Mouse (Mus musculus) heart, postnatal 10 days (tissue): ENCODE data around the gene Nol4l. TPM values are rescaled to one million over a fixed set of nuclear protein-coding genes. Genes with fewer than 3 reads are reported as not detected.
A peak's percentile ranks its signal among the peaks of the same experiment; 100 is the strongest.

ENCODE experiments used
- DNase-seq, 2 experiments: peaks; one replicate each; pipeline ENCODE4 v3.0.0; 2021
- intact Hi-C: fragments of 180-260 bp; cut with DNase I; formaldehyde crosslinking; loops from one replicate; pipeline ENCODE4 v1.15.1; 2025
- total RNA-seq, 2 experiments: library from RNA; stranded (reverse); gene quantifications; 2 replicates each; pipeline ENCODE4 v1.2.3; 2021

Nol4l gene
- total RNA-seq, 2 experiments from 2014 or later, result 9.5 to 10.4 TPM

DNA sequence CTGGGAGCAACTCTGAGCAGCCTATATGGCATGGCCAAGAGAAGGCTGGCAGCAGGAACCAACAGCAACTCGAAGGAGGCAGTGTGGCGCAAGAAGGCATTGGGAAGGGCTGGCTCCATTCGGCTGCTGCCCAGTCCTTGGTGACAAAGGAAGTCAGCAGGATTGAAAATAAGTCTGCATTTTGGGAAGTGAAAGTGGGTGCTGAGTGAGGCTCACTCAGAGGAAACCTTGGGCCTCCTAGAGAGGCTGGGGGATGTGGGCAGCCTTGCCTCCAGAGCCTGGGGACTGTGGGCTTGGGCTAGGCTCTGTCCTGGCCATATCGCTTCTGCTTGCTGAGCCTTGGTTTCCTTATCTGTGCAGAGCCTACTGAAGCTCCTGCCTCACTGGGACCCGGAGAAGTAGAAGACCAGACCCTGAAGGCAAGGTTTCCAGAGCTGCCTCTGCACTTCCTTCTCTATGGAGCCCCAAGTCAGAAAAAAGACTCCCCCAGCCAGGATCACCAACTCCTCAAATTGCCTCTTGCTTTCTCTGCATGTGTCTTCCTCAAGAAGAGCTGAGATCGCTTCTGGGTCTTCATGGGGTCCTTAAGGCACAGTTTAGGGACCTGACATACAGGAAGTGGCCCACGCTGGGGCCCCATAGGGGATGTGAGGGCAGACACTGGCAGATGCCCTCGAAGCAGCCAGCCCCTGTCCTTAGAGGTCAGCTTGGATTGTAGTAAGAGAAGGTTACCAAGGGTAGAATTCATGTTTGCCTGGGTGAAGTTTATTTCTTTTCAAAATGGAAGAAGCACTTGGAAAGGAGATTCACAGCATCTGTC, 14.3 kb upstream of the Nol4l start:
- intact Hi-C loops, result no loop called here
- DNase-seq, result peak in 1 of 2 experiments; percentile 17

DNA sequence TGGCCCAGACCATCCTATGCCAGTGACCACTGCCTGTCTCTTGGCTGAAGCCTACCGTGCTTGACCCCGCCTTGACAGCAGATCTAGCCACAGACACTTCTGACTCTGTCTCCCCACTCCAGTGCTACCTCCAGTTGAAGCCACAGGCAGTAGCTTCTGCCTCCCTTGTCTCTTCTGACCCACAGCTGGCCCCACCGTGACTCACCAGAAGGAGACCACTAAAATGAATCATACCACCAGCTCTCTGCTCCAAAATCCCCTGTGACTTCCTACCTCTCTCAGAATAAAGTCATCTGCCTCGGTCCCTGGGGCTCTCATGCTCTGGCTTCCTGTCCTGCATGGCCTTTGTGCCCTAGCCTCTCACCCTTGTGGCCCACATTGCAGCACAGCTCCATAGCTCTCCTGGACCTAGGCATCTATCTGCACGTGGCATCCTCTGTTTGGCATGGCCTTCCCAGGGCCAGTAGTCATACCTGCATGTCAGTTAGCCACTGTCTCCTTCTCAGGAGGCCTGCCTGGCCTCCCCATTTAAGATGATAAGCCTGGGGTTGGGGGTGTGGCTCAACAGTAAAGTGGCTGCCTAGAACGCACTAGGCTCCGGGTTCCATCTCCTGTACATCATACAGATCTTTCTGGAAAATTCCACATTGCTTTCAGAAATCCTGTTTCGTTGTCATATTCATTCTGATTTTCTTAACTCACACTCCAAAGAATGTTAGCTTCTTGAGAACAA, 13.3 kb upstream of the Nol4l start:
- DNase-seq, result no peak
- intact Hi-C loops, result no loop called here

DNA sequence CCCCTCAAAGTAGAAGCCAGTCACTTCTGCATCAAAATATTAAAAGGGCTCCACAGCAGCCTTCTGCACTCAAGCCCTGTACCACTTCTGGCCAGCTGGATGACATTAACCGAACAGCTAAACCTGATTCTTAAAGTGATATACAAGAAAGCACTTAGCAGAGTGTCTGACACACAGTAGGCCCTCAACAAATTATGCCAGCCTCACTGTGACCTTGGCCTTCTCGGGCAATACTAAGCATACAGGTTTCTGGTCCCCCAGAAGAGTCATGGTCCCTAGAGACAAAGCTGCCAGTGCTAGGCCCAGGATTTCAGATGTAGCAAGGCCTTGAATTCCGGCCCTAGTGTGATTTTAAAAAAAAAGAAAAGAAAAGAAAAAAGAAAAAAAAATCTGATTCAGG, 9.1 kb upstream of the Nol4l start:
- DNase-seq, result no peak
- intact Hi-C loops, result no loop called here

DNA sequence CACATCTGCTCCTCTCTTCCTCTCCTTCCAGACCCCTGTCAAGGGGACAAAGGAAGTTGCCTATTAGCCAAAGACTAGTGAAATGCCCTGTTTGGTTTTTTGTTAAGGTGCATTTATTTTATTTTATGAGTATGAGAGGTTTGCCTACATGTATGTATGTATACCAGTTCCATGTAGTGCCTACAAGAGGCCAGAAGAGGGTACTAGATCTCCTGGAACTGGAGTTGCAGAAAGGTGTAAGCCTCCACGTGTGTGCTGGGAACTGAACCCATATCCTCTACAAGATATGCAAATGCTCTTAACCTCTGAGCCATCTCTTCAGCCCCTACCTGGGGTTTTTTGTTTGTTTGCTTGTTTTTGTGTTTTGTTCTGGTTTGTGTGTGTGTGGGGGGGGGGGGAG, 4.2 kb upstream of the Nol4l start:
- intact Hi-C loops, result no loop called here
- DNase-seq, result no peak

DNA sequence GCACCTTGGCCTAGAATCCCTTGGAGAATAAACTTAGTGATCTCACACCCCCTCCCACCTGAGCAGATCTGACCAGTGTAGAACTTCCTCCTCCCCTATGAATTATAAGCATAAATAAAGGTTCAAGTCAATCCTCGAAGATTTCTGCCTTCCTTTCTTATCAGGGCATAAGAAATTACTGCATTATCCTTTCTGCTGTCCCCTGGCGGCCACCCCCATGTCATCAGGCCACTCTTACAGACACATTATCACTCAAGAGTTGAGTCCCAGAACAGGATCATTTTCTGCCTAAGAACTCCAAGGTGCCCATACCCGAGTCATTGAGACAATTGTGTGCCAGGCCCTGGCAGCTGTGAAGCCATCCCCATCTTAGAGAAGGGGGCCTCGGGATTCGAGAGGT, 1.2 kb upstream of the Nol4l start:
- intact Hi-C loops, result no loop called here
- DNase-seq, result no peak

DNA sequence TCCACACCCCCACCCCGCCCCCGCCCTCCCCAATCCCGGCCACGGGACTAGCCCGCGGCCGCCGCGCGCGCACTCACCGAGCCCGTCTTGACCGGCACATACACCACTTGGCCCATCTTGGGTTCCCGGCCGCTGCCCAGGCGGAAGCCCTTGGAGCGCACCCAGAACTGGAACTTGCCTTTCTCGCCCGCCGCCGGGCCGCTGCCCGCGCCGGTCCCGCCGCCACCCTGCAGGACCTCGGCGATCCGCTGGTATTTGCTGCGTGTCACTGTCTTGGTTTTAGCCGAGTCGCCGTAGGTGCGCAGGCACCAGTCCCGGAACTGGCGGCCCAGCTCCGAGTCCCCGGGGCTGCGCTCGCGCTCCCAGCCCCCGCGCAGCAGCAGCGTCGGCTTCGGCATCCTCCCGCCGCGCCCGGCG, 398 bp downstream of the Nol4l start:
- peak; percentile 54 to 63 for DNase-seq
- intact Hi-C loops, result no loop called here

DNA sequence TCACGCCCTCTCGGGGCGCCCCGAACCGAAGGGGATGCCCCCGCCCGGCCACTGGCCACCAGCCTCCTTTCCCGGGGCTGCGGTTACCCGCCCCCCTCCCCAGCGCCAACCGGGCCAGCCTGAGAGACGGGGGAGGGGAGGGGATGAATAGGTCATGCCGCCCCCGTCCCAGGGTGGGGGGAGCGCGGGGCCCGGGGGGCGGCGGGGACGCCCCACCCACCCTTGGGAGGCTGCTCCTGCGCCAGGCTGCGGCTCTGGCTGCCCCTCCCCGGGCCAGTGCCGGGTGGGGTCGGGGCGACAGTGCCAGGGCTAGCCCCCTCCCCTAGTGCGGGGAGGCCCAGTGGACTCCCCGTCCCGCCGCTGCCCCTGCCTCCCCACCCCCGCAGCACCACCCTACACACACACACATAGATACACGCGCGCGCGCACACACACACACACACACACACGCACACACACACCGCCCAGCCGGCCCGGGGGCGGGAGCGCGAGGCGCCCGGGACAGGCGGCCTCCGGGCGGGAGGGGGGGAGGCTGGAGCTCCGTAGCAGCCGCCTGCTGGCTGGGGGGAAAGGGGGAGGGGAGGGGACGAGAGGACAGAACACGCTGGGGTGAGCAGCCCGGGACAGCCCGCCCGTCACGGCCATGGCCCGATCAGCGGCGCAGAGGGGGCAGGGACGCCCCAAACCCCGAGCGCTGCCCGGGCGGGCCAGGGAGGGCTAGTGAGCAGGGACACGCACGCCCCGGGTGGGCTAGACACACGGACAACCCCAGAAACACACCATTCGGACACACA, 1.0 kb downstream of the Nol4l start:
- intact Hi-C loops, result no loop called here
- peak; percentile 43 to 57 for DNase-seq

DNA sequence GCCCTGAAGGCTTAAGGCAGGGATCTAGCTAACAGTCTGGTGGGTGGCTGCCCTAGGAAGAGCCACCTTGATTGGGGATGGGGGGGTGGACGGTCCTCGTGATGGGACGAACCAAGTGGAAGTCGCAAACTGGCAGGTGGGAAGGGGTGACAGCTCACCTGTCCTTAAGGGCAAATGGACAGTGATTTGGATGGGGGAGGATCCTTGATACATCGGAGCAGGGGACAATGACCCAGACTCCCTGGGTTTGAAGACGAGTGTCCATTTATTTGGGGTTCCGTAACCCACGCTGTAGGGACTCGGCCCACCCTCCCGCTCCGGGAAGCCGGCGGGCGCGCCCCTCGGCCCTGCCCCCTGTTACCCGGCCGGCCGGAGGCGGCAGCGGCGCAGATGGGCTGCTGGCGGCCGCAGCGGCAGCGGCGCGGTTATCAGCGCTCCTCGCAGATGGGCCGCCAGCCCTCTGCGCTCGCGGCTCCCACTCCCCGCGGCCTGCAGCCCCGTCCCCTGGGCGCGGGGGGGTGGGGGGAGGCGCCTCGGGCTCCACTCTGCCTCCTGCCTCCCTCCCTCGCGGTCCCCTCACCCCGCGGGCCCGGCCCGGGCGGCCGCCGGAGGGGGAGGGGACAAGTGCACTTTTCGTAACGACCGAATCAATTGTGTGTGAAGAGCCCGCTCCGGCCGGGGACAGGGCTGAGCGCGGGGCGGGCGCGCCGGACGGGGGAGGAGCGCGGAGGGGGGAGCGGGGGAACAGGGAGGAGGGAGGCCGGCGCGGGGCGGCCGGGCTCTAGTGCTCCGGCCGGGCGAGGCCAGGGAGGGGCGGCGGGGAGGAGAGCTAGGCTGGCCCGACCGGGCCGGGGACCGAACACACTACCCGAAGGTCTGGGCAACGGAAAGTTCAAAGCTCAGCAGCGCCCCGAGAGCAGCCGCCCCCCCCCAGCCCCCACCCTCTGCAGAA, 1.9 kb downstream of the Nol4l start:
- peak; percentile 59 for DNase-seq
- intact Hi-C loops, result no loop called here

DNA sequence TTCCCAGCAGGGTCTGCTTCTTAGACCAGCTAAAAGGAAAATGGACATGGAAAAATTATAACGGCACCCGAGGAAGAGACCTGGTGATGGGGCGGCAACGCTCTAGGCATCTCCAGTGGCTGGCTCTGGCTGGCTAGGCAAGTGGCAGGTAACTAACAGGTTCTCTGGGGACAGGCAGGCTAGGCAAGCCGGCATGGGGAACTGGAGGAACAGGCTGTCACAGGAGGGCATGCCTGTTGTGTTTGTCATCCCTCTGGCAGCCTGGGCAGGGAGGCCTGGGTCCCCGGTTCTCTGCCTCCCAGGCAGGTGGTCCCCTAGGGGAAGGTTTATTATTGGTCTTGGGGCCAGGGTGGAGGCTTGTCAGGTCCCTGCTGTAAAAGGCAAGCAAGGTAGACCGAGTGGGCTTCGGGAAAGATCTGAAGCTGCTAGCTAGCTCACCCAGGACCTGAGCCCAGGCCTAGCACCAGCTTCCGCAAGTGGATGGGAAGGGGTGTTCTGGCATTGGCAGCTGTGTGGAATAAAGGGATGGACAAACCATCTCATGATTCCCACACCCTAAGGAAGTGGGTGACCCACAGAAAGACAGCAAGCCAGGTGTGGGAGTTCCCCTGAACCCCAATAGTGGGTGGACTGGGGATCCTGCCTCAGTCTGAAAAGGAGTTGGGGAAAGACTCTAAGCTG, 2.8 kb downstream of the Nol4l start:
- DNase-seq, result peak in 1 of 2 experiments; percentile 19
- intact Hi-C loops, result no loop called here

DNA sequence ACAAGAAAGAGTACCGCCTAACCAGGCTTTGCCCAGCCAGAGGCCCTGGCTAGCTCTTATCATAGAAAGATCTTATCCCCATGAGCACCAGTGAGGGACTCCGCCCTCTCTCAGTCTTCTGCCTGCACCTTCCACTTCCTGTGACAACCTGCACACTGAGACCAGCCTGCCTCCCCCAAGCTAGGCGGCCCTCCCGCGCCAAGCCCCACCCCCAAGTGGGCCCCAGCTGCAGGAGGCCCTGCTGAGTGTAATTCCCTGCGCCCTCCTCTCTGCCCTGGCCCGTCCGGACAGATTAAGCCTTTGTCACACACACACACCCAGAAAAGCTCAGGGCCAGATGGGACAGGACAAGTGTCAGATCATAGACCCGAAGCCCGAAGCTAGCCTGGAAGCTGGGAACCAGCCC, 3.9 kb downstream of the Nol4l start:
- intact Hi-C loops, result no loop called here
- peak; percentile 15 to 26 for DNase-seq

DNA sequence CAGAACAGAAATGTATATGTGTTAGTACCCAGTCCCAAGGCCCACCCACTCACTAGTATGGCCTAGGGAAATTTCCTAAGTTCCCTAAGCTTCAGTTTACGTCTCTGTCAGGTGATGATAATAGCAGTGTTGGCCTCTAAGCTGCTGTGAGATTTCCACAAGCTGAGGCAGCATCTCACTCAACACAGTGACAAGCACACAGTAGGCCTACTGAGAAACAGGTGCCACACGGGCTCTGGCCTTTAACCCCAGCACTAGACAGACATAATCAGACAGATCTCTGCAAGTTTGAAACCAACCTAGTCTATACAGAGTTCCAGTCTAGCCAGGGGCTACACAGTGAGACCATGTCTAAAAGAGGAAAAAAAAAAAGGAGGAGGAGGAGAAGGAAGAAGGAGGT, 5.0 kb downstream of the Nol4l start:
- intact Hi-C loops, result no loop called here
- DNase-seq, result no peak

DNA sequence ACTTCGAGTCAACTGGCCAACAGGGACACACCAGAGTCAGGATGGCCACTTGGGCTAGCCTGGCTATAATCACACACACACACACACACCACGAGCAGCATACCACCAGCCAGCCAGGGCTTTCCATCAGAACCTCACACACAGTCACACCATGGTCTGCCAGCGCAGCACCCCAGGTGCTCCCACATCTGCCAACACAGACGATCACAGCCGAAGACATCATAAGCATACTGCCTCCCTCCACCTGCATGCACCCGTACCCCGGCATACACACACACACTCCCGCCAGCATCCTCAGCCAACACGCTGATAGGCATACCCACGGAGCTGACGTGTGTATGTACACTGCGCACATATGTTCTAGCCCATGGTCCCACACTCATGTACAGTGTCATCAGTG, 6.1 kb downstream of the Nol4l start:
- intact Hi-C loops, result no loop called here
- DNase-seq, result no peak

DNA sequence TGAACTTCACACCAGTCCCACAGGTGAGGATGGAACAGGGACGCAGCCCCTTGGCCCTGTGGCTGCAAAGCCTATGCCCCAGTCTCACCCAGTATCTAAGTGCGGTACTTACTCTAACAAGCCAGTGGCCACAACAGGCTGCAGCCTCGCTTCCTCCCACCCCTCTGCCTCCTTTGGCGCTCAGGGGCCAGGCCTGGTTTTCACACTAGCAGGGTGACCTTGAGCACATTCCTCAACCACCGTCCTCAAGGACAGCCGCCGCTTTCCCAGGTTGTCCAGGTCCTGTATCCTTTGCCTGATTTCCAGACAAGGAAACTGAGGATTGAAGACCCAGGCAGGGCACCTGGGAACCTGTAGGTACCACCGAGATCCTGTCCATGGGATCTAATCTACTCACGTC, 6.6 kb downstream of the Nol4l start:
- intact Hi-C loops, result no loop called here

DNA sequence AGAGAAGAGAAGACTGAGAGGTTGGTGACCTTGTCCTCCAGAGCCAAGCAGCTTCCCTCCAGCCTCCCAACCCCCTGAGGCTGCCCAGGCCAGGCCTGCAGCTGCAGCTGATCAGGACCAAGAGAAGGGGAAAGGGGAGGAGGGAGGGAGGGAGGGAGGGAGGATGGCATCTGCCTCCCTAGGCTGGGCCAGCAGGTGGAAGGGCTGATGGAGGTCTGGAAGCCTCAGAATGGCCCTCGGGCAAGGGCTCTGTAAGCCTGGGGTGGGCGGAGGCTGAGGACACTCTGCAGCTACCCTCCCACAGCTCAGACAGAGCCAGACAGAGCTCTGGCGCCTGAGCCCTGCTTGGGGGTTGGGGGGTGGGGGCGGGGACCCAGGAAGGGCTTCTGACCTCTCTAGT, 7.5 kb downstream of the Nol4l start:
- intact Hi-C loops, result no loop called here
- no peak for DNase-seq

More for the DNA sequence above, 6.6 kb downstream of the Nol4l start:
- no peak for DNase-seq

DNA sequence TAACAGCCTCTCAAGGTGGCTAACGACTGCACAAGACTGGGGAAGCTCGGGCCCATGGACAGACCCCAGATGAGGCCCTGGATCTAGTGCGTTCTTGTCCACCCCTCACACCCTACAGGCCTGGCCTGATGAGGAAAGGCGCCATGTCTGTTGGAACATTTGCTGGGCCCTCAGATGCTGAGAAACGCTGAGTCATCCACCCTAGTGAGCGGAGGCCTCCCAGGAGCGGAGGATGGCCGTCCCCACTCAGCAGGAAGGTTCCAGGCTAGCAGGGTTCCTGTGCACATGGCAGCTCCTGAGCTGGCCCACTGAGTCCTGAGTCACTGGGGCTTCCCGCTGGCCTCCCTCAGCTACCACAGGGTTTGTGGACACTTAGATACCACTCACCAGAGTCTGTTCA, 9.7 kb downstream of the Nol4l start:
- intact Hi-C loops, result no loop called here
- no peak for DNase-seq

DNA sequence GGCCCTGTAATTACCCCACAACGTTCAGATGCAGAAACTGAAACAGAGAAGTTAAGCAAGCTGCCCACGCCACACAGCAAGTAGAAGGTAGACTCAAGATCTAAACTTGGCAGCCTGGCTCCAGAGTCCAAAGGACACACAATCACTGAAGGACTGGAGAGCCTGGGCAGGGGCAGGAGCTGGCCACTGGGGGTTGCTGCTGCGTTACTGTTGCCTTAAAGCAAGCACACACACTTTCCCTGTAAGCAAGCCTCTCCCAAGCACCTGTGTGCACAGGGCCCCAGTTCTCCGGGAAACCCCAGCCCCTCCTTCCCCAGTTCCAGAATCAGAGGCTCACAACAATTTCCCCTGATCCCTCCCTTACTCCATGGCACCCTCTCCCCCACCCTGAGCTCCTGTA, 12.8 kb downstream of the Nol4l start:
- intact Hi-C loops, result no loop called here
- peak in 1 of 2 experiments; percentile 19 for DNase-seq

DNA sequence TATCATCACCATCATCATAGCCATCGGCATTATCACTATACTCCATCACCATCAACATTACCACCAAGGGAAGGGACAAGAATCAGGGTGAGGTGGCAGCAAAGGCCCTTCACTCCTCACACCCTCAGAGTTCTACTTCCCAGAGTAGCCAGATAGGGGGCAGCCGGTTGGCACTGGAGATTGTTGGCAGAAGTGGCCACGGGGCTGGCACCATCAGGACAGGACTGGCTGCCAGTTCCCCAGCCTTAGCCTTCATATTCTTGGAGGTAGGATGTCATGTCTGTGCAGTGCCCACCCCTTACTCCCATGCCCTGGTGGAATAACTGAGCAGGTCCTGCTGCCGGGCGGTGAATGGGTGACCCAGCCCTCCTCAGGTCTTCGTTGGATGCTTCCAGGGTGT, 14.2 kb downstream of the Nol4l start:
- intact Hi-C loops, result no loop called here
- DNase-seq, result no peak

DNA sequence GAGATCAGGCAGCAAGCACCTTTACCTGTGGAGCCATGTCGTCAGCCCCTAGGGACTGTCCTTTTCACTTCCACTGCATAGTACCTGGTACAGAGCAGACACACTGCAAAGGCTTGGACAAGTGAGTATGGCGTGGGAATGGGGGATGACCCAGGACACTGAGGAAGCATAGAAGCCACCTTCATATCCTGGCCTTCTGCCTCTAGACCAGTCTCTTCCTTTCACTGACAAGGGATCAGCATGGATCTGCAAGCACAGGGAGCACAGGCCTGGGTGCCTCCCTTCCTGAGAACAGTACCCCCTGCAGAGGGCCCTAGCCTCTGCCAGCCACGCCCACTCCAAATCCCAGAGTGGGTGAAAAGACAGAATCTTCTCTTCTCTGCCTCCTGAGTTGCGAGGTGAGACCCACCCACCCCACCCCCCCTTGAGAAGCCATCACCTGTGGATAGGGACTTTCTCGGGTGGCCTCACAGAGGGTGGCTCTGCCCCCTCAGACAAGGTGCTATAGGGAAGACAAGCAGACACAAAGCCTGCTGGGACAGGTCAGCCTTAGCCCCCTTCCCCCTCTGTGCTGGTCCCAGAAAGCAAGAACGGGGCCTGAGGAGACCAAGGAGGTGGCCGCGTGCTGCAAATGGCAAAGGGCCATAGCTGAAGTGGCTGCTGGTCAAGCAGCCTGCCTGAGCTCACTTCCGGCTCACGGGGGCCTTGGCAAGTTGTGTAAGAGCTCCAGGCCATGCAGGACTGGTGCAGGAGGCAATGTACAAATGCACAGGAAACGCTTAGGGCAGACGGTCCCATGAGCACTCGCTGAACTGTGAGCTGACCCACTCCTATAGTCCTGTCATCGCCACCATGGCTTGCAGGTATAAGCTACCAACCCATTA, 15.0 kb downstream of the Nol4l start:
- intact Hi-C loops, result no loop called here

DNA sequence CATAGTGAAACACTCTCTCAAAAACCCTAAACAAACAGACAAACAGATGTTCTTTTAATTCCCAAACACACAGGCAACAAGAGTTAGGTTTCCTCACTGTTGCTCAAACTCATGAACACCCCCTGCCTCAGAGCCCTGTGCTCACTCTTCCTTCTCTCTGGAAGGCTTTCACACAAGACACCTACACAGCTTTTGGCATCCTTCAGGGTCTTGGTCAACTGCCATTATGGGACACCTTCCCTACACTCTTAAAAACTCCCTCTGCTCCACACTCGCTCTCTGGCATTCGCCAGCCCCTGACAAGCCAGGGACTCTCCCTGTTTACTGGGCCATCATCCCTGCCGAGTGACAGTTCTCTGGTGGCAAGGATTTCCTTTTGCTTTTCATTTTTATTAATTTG, 15.8 kb downstream of the Nol4l start:
- intact Hi-C loops, result no loop called here
- DNase-seq, result no peak

More for the DNA sequence above, 15.0 kb downstream of the Nol4l start:
- DNase-seq, result peak in 1 of 2 experiments; percentile 56
